13 mouse cellular contexts compared by ENCODE assay signal in the genomic region with DNA sequence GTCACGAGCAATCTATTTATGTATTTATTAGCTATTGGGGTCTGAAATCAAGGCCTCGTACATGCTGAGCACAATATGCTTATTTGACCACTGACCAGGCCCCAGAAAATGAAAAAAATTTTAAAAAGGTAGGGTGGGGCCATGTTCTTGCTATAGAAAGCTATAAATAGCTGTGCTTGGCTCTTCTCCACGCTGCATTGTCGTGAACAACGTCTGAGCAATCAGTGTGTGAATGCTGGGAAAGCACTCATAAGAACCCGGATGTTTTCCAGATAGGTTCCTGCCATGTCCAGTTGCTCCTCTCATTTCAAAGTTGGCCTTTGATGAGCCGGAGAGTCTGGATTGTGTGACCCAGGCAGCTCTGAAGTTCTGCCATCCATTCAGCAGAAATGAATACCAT. TPM values are rescaled to one million over a fixed set of nuclear protein-coding genes. Genes with fewer than 3 reads are reported as not detected.
"Had no signal": no experiment of that assay in that cellular context is flagged by ENCODE, and none has a peak within 500 bp of the region (broad histone marks: within the 10 kb centered on the region; RNA-seq: fewer than 3 reads in every experiment).

No protein-coding gene starts in this region.

- H3K4me2 ChIP-seq: limb, embryonic 13.5 days; midbrain, embryonic 12.5 days; neural tube, embryonic 15.5 days had no signal

- H3K9me3 ChIP-seq: neural tube, embryonic 15.5 days had no signal

- H3K9ac ChIP-seq: limb, embryonic 13.5 days; liver, embryonic 14.5 days; midbrain, embryonic 12.5 days; neural tube, embryonic 15.5 days had no signal

- H3K4me1 ChIP-seq: limb, embryonic 13.5 days; neural tube, embryonic 15.5 days had no signal

- H3K27ac ChIP-seq: limb, embryonic 13.5 days; liver, embryonic 14.5 days; midbrain, embryonic 12.5 days; neural tube, embryonic 15.5 days had no signal

- DNase-seq: kidney, postnatal 25 days; layer of hippocampus, adult 9-11 months; left cerebral cortex, postnatal 4 days; lung, adult 18-20 months; right cerebral cortex, adult 18-20 months; right cerebral cortex, postnatal 25 days; thymus, postnatal 36 days had no signal

- H3K36me3 ChIP-seq: limb, embryonic 13.5 days; midbrain, embryonic 12.5 days; neural tube, embryonic 15.5 days had no signal

- H3K4me3 ChIP-seq: limb, embryonic 13.5 days; midbrain, embryonic 12.5 days; myocyte; neural tube, embryonic 15.5 days had no signal

- H3K27me3 ChIP-seq: limb, embryonic 13.5 days; midbrain, embryonic 12.5 days; neural tube, embryonic 15.5 days had no signal

RNA-seq across cellular contexts. Expression of gene Mfsd2a, which starts 46.8 kb away (rescaled TPM):
- total RNA-seq: megakaryocyte-erythroid progenitor cell, adult 5-6 weeks had no signal
